Comparison of ENCODE assay signal across 16 mouse cellular contexts in genomic region chr9:105675941-105676340, GRCm38 (mm10). TPM values are rescaled to one million over a fixed set of nuclear protein-coding genes. Genes with fewer than 3 reads are reported as not detected.
DNase-seq lines count a peak whose midpoint lies in the region; ATAC-seq and TF ChIP-seq lines count a peak whose summit lies in the region.
"Had no signal": no experiment of that assay in that cellular context is flagged by ENCODE, and none has a peak within 500 bp of the region (broad histone marks: within the 10 kb centered on the region; RNA-seq: fewer than 3 reads in every experiment).

No protein-coding gene starts in this region.

- TF ChIP-seq CTCF in liver, postnatal 0 days (IDR thresholded peaks at IDR 0.05; ENCODE audit: low read depth), result no peak

- no peak for DNase-seq in liver, embryonic 11.5 days (ENCODE audit: low spot score)
- no peak for DNase-seq in liver
- DNase-seq in liver, embryonic 13.5 days, result no peak
- no peak for DNase-seq in liver, postnatal 0 days
- DNase-seq in left cerebral cortex, adult 18-20 months (ENCODE audit: low spot score in 2 of 2), result no peak
- no peak for DNase-seq in adrenal gland, postnatal 4 days (ENCODE audit: low spot score in 2 of 2)
- DNase-seq: adrenal gland, postnatal 10 days; cerebellum, adult 2 months; cerebellum, postnatal 10 days; gastrocnemius, postnatal 36 days; heart, adult 11 months; heart, postnatal 36 days had no signal

- no peak overlapping the region for H3K9ac ChIP-seq in liver, embryonic 11.5 days (ENCODE audit: low read depth, low read length)
- H3K9ac ChIP-seq in liver, embryonic 13.5 days, result no peak overlapping the region
- no peak overlapping the region for H3K9ac ChIP-seq in liver, postnatal 0 days (replicated peaks)
- H3K9ac ChIP-seq: forebrain, embryonic 13.5 days; heart, embryonic 13.5 days had no signal

- no peak overlapping the region for H3K4me2 ChIP-seq in liver, embryonic 11.5 days
- 0 out of 2 replicates have a peak overlapping the region, but pooled peaks have one; percentile 8 for H3K4me2 ChIP-seq in liver, embryonic 13.5 days
- 0 out of 2 replicates have a peak overlapping the region, but pooled peaks have one; percentile 11 for H3K4me2 ChIP-seq in liver, postnatal 0 days (ENCODE audit: low read depth, low read length)
- H3K4me2 ChIP-seq: forebrain, embryonic 13.5 days; heart, embryonic 13.5 days had no signal

- H3K36me3 ChIP-seq in liver, embryonic 11.5 days (ENCODE audit: control insufficient read depth, insufficient read depth, low read length), result peaks cover 10% of the 10 kb centered on the region
- H3K36me3 ChIP-seq in liver, embryonic 13.5 days, result peaks cover 38% of the 10 kb centered on the region
- H3K36me3 ChIP-seq in liver, postnatal 0 days (replicated peaks; ENCODE audit: insufficient read depth, low read length), result peaks cover 32% of the 10 kb centered on the region

- H3K27ac ChIP-seq in liver, embryonic 11.5 days (ENCODE audit: low read depth, low read length), result no peak overlapping the region
- no peak overlapping the region for H3K27ac ChIP-seq in liver, embryonic 13.5 days
- H3K27ac ChIP-seq in liver, postnatal 0 days (ENCODE audit: low read depth), result no peak overlapping the region
- H3K27ac ChIP-seq: embryonic facial prominence, embryonic 10.5 days; forebrain, embryonic 13.5 days; heart, embryonic 13.5 days had no signal

- H3K27me3 ChIP-seq in liver, embryonic 11.5 days (replicated peaks; ENCODE audit: control insufficient read depth, insufficient read depth, low read length), result no peaks in the 10 kb centered on the region
- no peaks in the 10 kb centered on the region for H3K27me3 ChIP-seq in liver, embryonic 13.5 days
- H3K27me3 ChIP-seq in liver, postnatal 0 days (ENCODE audit: insufficient read depth, low read length), result no peaks in the 10 kb centered on the region
- H3K27me3 ChIP-seq: forebrain, embryonic 13.5 days; heart, embryonic 13.5 days had no signal

- TF ChIP-seq EP300 in liver, postnatal 0 days (IDR thresholded peaks at IDR 0.05; ENCODE audit: low read depth), result no peak

- H3K9me3 ChIP-seq in liver, embryonic 11.5 days (ENCODE audit: control insufficient read depth, low read length), result no peaks in the 10 kb centered on the region
- H3K9me3 ChIP-seq in liver, embryonic 13.5 days (replicated peaks), result no peaks in the 10 kb centered on the region
- no peaks in the 10 kb centered on the region for H3K9me3 ChIP-seq in liver, postnatal 0 days (ENCODE audit: low read length)
- H3K9me3 ChIP-seq: embryonic facial prominence, embryonic 10.5 days; forebrain, embryonic 13.5 days; heart, embryonic 13.5 days had no signal

- peak; percentile 26; the same call in 1 of the 2 replicates for ATAC-seq in liver, embryonic 11.5 days (replicated peaks; ENCODE audit: low FRiP score)
- peak; percentile 66 for ATAC-seq in liver, embryonic 13.5 days (ENCODE audit: low read depth)
- ATAC-seq in liver, postnatal 0 days, result peak; percentile 47; the same call in 1 of the 2 replicates
- no peak for ATAC-seq in frontal cortex, adult (ENCODE audit: low TSS enrichment)
- ATAC-seq: forebrain, embryonic 13.5 days had no signal

- H3K4me3 ChIP-seq in liver, embryonic 11.5 days (ENCODE audit: low read depth, low read length), result no peak overlapping the region
- H3K4me3 ChIP-seq in liver, embryonic 13.5 days (replicated peaks), result no peak overlapping the region
- no peak overlapping the region for H3K4me3 ChIP-seq in liver, postnatal 0 days (ENCODE audit: low read depth, low read length)
- H3K4me3 ChIP-seq: embryonic facial prominence, embryonic 10.5 days; forebrain, embryonic 13.5 days; heart, embryonic 13.5 days had no signal

- WGBS in liver, embryonic 11.5 days, result 67% methylated on average over 11 of the region's 11 CpGs
- WGBS in liver, embryonic 13.5 days (ENCODE audit: insufficient replicate concordance), result 68% methylated on average over 11 of the region's 11 CpGs
- 64% methylated on average over 11 of the region's 11 CpGs for WGBS in liver, postnatal 0 days (ENCODE audit: insufficient replicate concordance)

- H3K4me1 ChIP-seq in liver, embryonic 11.5 days (replicated peaks; ENCODE audit: control insufficient read depth, insufficient read depth, low read length), result no peaks in the 10 kb centered on the region
- H3K4me1 ChIP-seq in liver, embryonic 13.5 days (replicated peaks), result no peaks in the 10 kb centered on the region
- H3K4me1 ChIP-seq in liver, postnatal 0 days (ENCODE audit: insufficient read depth), result no peaks in the 10 kb centered on the region
- H3K4me1 ChIP-seq: embryonic facial prominence, embryonic 10.5 days; heart, embryonic 13.5 days had no signal

RNA-seq across cellular contexts. Expression of gene Pik3r4, which starts 33.2 kb away (rescaled TPM):
- 19.5 TPM in 2 replicates for polyA plus RNA-seq in liver, embryonic 11.5 days (2014; fragmentation: Nextera tagmentation; extraction: Ambion mirVana)
- 6.0 and 7.7 TPM in 2 replicates for polyA plus RNA-seq in liver, embryonic 13.5 days (2015; fragmentation: Nextera tagmentation; extraction: Ambion mirVana)
- polyA plus RNA-seq in liver, postnatal 0 days (2015; fragmentation: Nextera tagmentation; extraction: Ambion mirVana), result 5.4 and 5.6 TPM in 2 replicates
- 10 to 100 TPM; 41.2 to 47.9 TPM for total RNA-seq in left cerebral cortex, adult 18-20 months (2021)
- 10 to 100 TPM; 43.9 to 45.6 TPM for total RNA-seq in adrenal gland, postnatal 4 days (2021)
